Mouse (Mus musculus) ES-Bruce4 (cell line): ENCODE measurements at regions not wholly inside any gene's neighbourhood (a gene's known extent, or its start where the extent isn't known, plus 50 kb on each side); places are given as distances from the start of the nearest gene placed in this dataset.

ENCODE experiments used
- CTCF ChIP-seq: IDR thresholded peaks from one replicate; pipeline ENCODE4 v1.8.1; 2011; ENCODE audit warnings: low read depth, low read length
- POLR2A ChIP-seq: IDR thresholded peaks from one replicate; pipeline ENCODE4 v1.8.1; 2011; ENCODE audit warnings: low read length; ENCODE audit not compliant: insufficient read depth

DNA sequence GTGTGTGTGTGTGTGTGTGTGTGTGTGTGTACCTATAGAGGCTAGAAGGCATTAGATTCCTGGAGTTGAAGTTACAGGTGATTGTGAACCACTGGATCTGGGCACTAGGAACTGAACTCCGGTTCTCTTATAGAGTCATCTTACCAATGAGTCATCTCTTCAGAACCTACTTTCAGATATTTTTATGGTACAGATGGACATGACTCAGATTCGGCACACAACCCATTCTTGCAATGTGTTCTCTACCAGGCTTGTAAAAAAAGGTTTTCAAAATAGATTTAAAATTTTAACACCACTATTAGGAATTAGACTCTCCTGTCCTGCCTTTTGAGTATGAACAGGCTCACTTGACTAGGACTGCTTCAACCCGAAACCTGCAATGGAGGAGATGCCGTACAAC is 504.3 kb upstream of the Auts2 start:
- TF ChIP-seq CTCF (no peak), POLR2A (no peak)
